Mouse (Mus musculus): ENCODE data around the gene Mrpl22. TPM values are rescaled to one million over a fixed set of nuclear protein-coding genes. Genes with fewer than 3 reads are reported as not detected.

The Mrpl22 gene
- polyA plus RNA-seq (2012; rRNA removed), result 67.6 and 75.1 TPM in 2 replicates

DNA sequence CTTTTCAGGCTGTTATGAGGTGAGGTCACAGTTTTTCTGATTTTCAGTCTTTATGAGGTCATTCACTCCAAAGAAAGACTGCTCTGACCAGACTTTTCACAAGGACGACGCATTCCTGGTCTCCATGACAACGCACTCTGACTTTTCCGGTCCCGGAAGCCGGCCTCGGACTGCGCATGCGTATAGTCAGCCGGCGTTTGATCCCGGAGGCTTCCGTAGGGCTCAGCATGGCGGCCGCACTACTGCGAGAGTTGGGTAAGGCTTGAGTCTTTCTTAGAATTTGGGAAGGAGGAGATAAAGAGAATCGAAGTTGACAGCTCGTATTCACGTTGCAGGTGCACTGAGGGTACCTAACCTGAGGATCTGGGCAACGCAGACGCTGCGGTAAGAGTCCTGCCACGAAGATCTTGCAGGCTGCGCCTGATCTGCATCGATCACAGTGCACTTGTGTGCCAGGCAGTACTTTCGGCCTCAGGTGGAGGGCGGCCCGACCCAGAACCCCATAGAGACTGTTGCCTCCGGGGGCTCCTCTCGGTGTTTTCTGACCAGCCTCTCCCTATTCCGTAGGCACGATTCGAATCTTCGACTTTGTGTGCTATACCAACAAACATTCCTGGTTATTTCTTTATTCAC lies at the start of gene Mrpl22:
Gene Mrpl22, plus strand, starts transcription at position 203 of the 633 bp plus-strand sequence.

GRCm38 (mm10) chr11:58168167-58168915 lies 3.1 kb upstream of the Mrpl22 start, which contains the start of gene Gemin5:
Gemin5 (minus strand) TSS chr11:58168539.

DNA sequence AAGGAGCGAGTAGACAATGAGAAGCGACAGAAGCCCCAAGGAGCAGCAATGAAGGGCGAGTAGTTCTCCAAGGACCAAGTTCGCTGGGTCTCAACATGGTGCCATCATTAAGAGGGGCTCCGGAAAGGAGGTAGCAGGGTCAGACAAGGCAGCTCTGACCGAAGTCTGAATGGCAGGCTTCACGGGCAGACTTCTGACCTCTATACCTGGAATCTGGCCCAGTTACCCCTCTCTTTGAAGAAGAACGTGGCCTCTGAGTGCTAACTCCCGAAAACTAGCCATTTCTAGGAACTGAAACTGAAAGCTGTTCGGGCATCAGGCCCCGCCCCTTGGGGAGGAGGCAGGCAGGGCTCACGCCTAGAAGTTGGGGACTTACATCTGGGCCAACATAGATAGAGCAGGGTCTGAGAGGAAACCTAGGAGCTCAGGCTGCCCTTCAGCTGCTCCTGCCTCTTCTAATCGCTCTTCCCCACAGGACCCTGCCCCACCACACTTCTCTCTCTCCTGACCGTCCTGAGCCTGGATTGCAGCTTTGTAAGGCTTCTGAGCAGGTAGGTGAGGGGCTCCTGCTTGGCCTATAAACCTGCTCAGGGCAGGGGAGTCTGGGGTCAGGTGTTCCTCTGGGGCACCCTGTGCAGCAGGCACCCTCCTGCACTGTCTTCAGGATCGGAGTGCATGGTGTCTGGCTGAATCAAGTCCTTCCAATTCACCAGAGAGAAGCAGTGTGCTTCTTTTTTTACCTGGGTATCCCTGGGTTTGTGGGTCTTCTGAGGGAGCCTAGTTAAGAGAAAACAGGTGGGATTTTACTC lies 28.0 kb downstream of the Mrpl22 start, which contains the start of the genes Igtp and Irgm2:
Gene Igtp, plus strand, starts transcription at position 328 of the 809 bp plus-strand sequence.
Gene Irgm2, plus strand, starts transcription at position 390 of the 809 bp plus-strand sequence.

Other genes starting within 250 kb of the Mrpl22 start
- 43.3 and 46.6 TPM in 2 replicates for gene Larp1, start 162.6 kb upstream of the Mrpl22 start, polyA plus RNA-seq (2012; rRNA removed)
- gene Gm12248, start 78.5 kb upstream of the Mrpl22 start, polyA plus RNA-seq (2012; rRNA removed), result not detected in 2 replicates
- gene Cnot8, start 67.5 kb upstream of the Mrpl22 start, polyA plus RNA-seq (2012; rRNA removed), result 112 TPM in 2 replicates
- gene Gemin5, start 3.1 kb upstream of the Mrpl22 start, polyA plus RNA-seq (2012; rRNA removed), result 11.4 and 11.6 TPM in 2 replicates
- gene Igtp, start 27.9 kb downstream of the Mrpl22 start, polyA plus RNA-seq (2012; rRNA removed), result 2.1 and 2.8 TPM in 2 replicates
- gene Irgm2, start 28.0 kb downstream of the Mrpl22 start, polyA plus RNA-seq (2012; rRNA removed), result 1.6 and 2.5 TPM in 2 replicates
- 0.04 and 0.08 TPM in 2 replicates for gene 4930438A08Rik, start 103.1 kb downstream of the Mrpl22 start, polyA plus RNA-seq (2012; rRNA removed)
- gene Zfp692, start 135.4 kb downstream of the Mrpl22 start, polyA plus RNA-seq (2012; rRNA removed), result 67.7 and 68.3 TPM in 2 replicates
- gene Zfp672, start 158.7 kb downstream of the Mrpl22 start, polyA plus RNA-seq (2012; rRNA removed), result 41.2 and 41.8 TPM in 2 replicates
- gene Sh3bp5l, start 159.1 kb downstream of the Mrpl22 start, polyA plus RNA-seq (2012; rRNA removed), result 40.1 and 41.6 TPM in 2 replicates
- gene Lypd8, start 207.4 kb downstream of the Mrpl22 start, polyA plus RNA-seq (2012; rRNA removed), result 0.08 and 0.17 TPM in 2 replicates
- not detected in 2 replicates for gene 1810065E05Rik, start 249.4 kb downstream of the Mrpl22 start, polyA plus RNA-seq (2012; rRNA removed)